Mouse (Mus musculus) olfactory bulb, adult 2 months (tissue): ENCODE results near the gene D430042O09Rik.

ENCODE experiments used
- CTCF ChIP-seq: fragments of 200-500 bp; IDR thresholded peaks from 2 replicates; pipeline ENCODE4 v1.5.1; 2012; ENCODE audit warnings: low read depth, mild to moderate bottlenecking, low read length, moderate library complexity; ENCODE audit not compliant: insufficient read depth
- POLR2A ChIP-seq: fragments of 200-500 bp; IDR thresholded peaks from 2 replicates; pipeline ENCODE4 v1.6.1; 2012; ENCODE audit warnings: mild to moderate bottlenecking, low read depth, low read length, moderate library complexity; ENCODE audit not compliant: insufficient read depth

GRCm38 (mm10) chr7:125818301-125818712 is 110.6 kb downstream of the D430042O09Rik start:
- TF ChIP-seq CTCF (no peak), POLR2A (no peak)
